Mouse (Mus musculus): ENCODE results near the gene Slc5a10. TPM values are rescaled to one million over a fixed set of nuclear protein-coding genes. Genes with fewer than 3 reads are reported as not detected.

The Slc5a10 gene
- total and polyA plus RNA-seq, 3 experiments: not detected

GRCm38 (mm10) chr11:61728037-61728436 is 7.4 kb upstream of the Slc5a10 start:
- TF ChIP-seq CTCF (IDR thresholded peaks at IDR 0.05) (no peak), POLR2A (IDR thresholded peaks at IDR 0.05; ENCODE audit: insufficient read depth, low read depth, low read length) (no peak), EP300 (IDR thresholded peaks at IDR 0.05; ENCODE audit: insufficient read depth, low read depth, low read length) (no peak)
- Histone ChIP-seq H3K27me3 (ENCODE audit: control insufficient read depth, insufficient read depth, low read length) (no peaks in the 10 kb centered on the region), H3K4me3 (no peak overlapping the region), H3K79me2 (replicated peaks; ENCODE audit: control insufficient read depth, insufficient read depth, low read length) (no peaks in the 10 kb centered on the region), H3K36me3 (ENCODE audit: control insufficient read depth, insufficient read depth, low read length) (no peaks in the 10 kb centered on the region), H3K27ac (peak overlapping the region; percentile 63), H3K4me1 (ENCODE audit: control insufficient read depth, insufficient read depth, low read length) (peaks cover 4% of the 10 kb centered on the region), H3K9ac (ENCODE audit: low read depth, low read length) (no peak overlapping the region)
- intact Hi-C loops (cut with DNase I): no loop called here
- WGBS: 25% methylated on average over 2 of the region's 2 CpGs
- DNase-seq: peak in 1 of 2 experiments; percentile 31

GRCm38 (mm10) chr11:61722077-61722476 is 1.5 kb upstream of the Slc5a10 start:
- H3K4me3 ChIP-seq: no peak overlapping the region
- no peaks in the 10 kb centered on the region for H3K27me3 ChIP-seq (ENCODE audit: control insufficient read depth, insufficient read depth, low read length)
- H3K27ac ChIP-seq: no peak overlapping the region
- WGBS: 78% methylated on average over 5 of the region's 5 CpGs
- intact Hi-C loops (cut with DNase I): no loop called here
- no peaks in the 10 kb centered on the region for H3K4me1 ChIP-seq (ENCODE audit: control insufficient read depth, insufficient read depth, low read length)
- no peak for TF ChIP-seq EP300 (IDR thresholded peaks at IDR 0.05; ENCODE audit: insufficient read depth, low read depth, low read length)
- TF ChIP-seq CTCF (IDR thresholded peaks at IDR 0.05): no peak
- no peak for TF ChIP-seq POLR2A (IDR thresholded peaks at IDR 0.05; ENCODE audit: insufficient read depth, low read depth, low read length)
- H3K79me2 ChIP-seq (replicated peaks; ENCODE audit: control insufficient read depth, insufficient read depth, low read length): no peaks in the 10 kb centered on the region
- DNase-seq: no peak
- no peaks in the 10 kb centered on the region for H3K36me3 ChIP-seq (ENCODE audit: control insufficient read depth, insufficient read depth, low read length)
- no peak overlapping the region for H3K9ac ChIP-seq (ENCODE audit: low read depth, low read length)

- 73% methylated on average over 8 of the region's 8 CpGs for WGBS
- H3K79me2 ChIP-seq (replicated peaks; ENCODE audit: control insufficient read depth, insufficient read depth, low read length): no peaks in the 10 kb centered on the region
- intact Hi-C loops (cut with DNase I): loop anchor here (10.0 kb wide), 2 partner anchors 375 to 525 kb away; partner anchors contain the start of gene Slc47a2
Measured at GRCm38 (mm10) chr11:61719826-61720225, 800 bp downstream of the Slc5a10 start.

GRCm38 (mm10) chr11:61719387-61719786 is 1.2 kb downstream of the Slc5a10 start:
- intact Hi-C loops (cut with DNase I): loop anchor here (10.0 kb wide), 2 partner anchors 375 to 525 kb away; partner anchors contain the start of gene Slc47a2
- Histone ChIP-seq H3K36me3 (ENCODE audit: control insufficient read depth, insufficient read depth, low read length) (no peaks in the 10 kb centered on the region), H3K27me3 (ENCODE audit: control insufficient read depth, insufficient read depth, low read length) (no peaks in the 10 kb centered on the region), H3K4me1 (ENCODE audit: control insufficient read depth, insufficient read depth, low read length) (no peaks in the 10 kb centered on the region), H3K79me2 (replicated peaks; ENCODE audit: control insufficient read depth, insufficient read depth, low read length) (no peaks in the 10 kb centered on the region), H3K27ac (no peak overlapping the region), H3K9ac (ENCODE audit: low read depth, low read length) (no peak overlapping the region), H3K4me3 (no peak overlapping the region)
- 67% methylated on average over 3 of the region's 3 CpGs for WGBS
- no peak for TF ChIP-seq EP300 (IDR thresholded peaks at IDR 0.05; ENCODE audit: insufficient read depth, low read depth, low read length)
- no peak for TF ChIP-seq POLR2A (IDR thresholded peaks at IDR 0.05; ENCODE audit: insufficient read depth, low read depth, low read length)
- TF ChIP-seq CTCF (IDR thresholded peaks at IDR 0.05): no peak
- no peak for DNase-seq

More at GRCm38 (mm10) chr11:61719826-61720225, 800 bp downstream of the Slc5a10 start:
- TF ChIP-seq CTCF (IDR thresholded peaks at IDR 0.05) (no peak), EP300 (IDR thresholded peaks at IDR 0.05; ENCODE audit: insufficient read depth, low read depth, low read length) (no peak), POLR2A (IDR thresholded peaks at IDR 0.05; ENCODE audit: insufficient read depth, low read depth, low read length) (no peak)
- Histone ChIP-seq H3K9ac (ENCODE audit: low read depth, low read length) (no peak overlapping the region), H3K4me3 (no peak overlapping the region), H3K27me3 (ENCODE audit: control insufficient read depth, insufficient read depth, low read length) (no peaks in the 10 kb centered on the region), H3K36me3 (ENCODE audit: control insufficient read depth, insufficient read depth, low read length) (no peaks in the 10 kb centered on the region), H3K4me1 (ENCODE audit: control insufficient read depth, insufficient read depth, low read length) (no peaks in the 10 kb centered on the region), H3K27ac (no peak overlapping the region)
- no peak for DNase-seq

- intact Hi-C loops (cut with DNase I): loop anchor here (10.0 kb wide), 2 partner anchors 373 to 523 kb away; partner anchors contain the start of gene Slc47a2
- Histone ChIP-seq H3K27me3 (ENCODE audit: control insufficient read depth, insufficient read depth, low read length) (no peaks in the 10 kb centered on the region), H3K27ac (no peak overlapping the region), H3K36me3 (ENCODE audit: control insufficient read depth, insufficient read depth, low read length) (no peaks in the 10 kb centered on the region), H3K79me2 (replicated peaks; ENCODE audit: control insufficient read depth, insufficient read depth, low read length) (no peaks in the 10 kb centered on the region), H3K4me1 (ENCODE audit: control insufficient read depth, insufficient read depth, low read length) (no peaks in the 10 kb centered on the region), H3K9ac (ENCODE audit: low read depth, low read length) (no peak overlapping the region), H3K4me3 (no peak overlapping the region)
- 53% methylated on average over 5 of the region's 5 CpGs for WGBS
- TF ChIP-seq EP300 (IDR thresholded peaks at IDR 0.05; ENCODE audit: insufficient read depth, low read depth, low read length) (no peak), POLR2A (IDR thresholded peaks at IDR 0.05; ENCODE audit: insufficient read depth, low read depth, low read length) (no peak), CTCF (IDR thresholded peaks at IDR 0.05) (no peak)
- DNase-seq: no peak
Measured at GRCm38 (mm10) chr11:61717990-61718389, 2.6 kb downstream of the Slc5a10 start.

- H3K4me1 ChIP-seq (ENCODE audit: control insufficient read depth, insufficient read depth, low read length): no peaks in the 10 kb centered on the region
- 59% methylated on average over 6 of the region's 6 CpGs for WGBS
- no peak for DNase-seq
- intact Hi-C loops (cut with DNase I): loop anchor here (2.0 to 10.0 kb wide), 3 partner anchors 86 to 520 kb away; partner anchors contain the start of gene Slc47a2
- H3K36me3 ChIP-seq (ENCODE audit: control insufficient read depth, insufficient read depth, low read length): no peaks in the 10 kb centered on the region
- H3K27ac ChIP-seq: no peak overlapping the region
- TF ChIP-seq POLR2A (IDR thresholded peaks at IDR 0.05; ENCODE audit: insufficient read depth, low read depth, low read length): no peak
- TF ChIP-seq CTCF (IDR thresholded peaks at IDR 0.05): no peak
- no peak for TF ChIP-seq EP300 (IDR thresholded peaks at IDR 0.05; ENCODE audit: insufficient read depth, low read depth, low read length)
- H3K27me3 ChIP-seq (ENCODE audit: control insufficient read depth, insufficient read depth, low read length): no peaks in the 10 kb centered on the region
- H3K4me3 ChIP-seq: no peak overlapping the region
- H3K9ac ChIP-seq (ENCODE audit: low read depth, low read length): no peak overlapping the region
- no peaks in the 10 kb centered on the region for H3K79me2 ChIP-seq (replicated peaks; ENCODE audit: control insufficient read depth, insufficient read depth, low read length)
Measured at GRCm38 (mm10) chr11:61715130-61715529, 5.5 kb downstream of the Slc5a10 start.

All from heart, adult 2 months (tissue).